Mouse (Mus musculus) T-helper 1 cell (primary cell): ENCODE data around the gene Pou3f3.

Source experiments
- in situ Hi-C: fragments of 300-600 bp; cut with MboI, MseI; formaldehyde crosslinking; loops from one replicate; pipeline ENCODE4 v1.15.1; 2025; ENCODE audit warnings: high pct_unique_total_duplicates

Gene Pou3f3

DNA sequence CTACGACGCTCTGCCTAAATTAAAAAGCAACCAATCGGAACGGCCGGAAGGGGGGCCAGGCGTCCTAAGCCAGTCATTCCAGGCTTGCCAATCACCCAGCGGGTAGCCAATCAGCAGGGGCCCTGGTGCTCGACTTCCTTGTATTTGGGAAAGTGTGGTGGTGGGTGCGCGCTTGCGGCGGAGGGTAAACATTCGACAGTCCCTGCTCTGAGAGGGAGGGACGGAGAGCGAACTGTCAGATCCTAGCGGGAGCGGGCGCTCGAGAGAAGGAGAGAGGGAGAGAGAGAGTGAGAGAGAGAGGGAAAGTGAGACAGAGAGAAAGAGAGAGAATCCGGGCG, at the start of gene Pou3f3:
TSS of gene Pou3f3 (plus strand) at position 191 of the 338 bp plus-strand sequence.
- in situ Hi-C loops: no loop called here

DNA sequence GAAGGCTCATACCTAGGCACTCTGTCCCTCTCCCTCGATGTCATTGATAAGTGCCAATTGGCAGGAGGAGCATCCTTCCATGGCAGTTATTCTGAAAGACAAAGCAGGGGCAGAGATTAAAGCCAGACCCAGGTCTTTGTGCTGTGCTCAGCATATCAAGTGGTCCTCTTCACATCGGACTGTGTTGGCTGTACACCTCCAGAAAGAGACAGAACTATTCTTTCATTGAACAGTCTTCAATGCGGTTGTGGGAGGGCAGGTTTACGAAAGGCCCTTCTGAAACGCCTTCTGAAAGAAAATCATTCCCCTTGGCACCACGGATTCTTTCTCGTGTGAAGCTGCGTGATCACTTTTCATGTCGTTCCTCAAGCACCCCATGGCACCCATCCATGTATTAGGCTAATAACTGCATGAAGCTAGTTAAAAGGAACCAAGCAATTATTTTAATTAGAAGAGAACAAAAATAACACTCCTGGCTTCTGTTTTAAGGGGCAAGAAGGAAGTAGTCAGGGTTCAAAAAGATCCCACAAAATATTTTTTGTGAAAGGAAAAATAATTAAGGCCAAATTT, 47.1 kb upstream of the Pou3f3 start:
- in situ Hi-C loops: no loop called here

DNA sequence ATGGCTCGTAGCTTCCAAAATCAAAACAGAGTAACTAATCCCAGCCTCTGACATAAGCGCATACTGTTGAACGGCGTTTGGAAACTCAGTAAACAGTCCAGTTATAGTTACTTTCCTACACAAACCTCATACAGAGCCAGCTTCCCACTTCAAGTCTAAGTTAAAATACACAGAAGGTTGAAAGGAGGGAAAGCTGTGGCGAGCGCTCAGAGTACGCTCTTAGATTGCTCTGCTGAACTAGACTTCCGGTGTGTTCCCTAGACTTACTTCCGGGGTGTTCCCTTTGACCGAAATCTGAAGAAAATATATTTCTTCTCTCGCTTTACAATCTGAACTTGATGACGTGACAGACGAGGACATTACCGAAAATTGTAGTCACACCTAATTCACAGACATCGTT, 44.1 kb upstream of the Pou3f3 start:
- in situ Hi-C loops: no loop called here

- in situ Hi-C loops: no loop called here
These were observed 28.0 kb upstream of the Pou3f3 start for GRCm38 (mm10) chr1:42667546-42667945.

GRCm38 (mm10) chr1:42680673-42681072, 14.9 kb upstream of the Pou3f3 start:
- in situ Hi-C loops: no loop called here

- in situ Hi-C loops: no loop called here
These were observed 13.8 kb upstream of the Pou3f3 start for GRCm38 (mm10) chr1:42681762-42682161.

- in situ Hi-C loops: no loop called here
These were observed 11.7 kb upstream of the Pou3f3 start for GRCm38 (mm10) chr1:42683861-42684260.

GRCm38 (mm10) chr1:42684345-42684744, 11.2 kb upstream of the Pou3f3 start:
- in situ Hi-C loops: no loop called here

DNA sequence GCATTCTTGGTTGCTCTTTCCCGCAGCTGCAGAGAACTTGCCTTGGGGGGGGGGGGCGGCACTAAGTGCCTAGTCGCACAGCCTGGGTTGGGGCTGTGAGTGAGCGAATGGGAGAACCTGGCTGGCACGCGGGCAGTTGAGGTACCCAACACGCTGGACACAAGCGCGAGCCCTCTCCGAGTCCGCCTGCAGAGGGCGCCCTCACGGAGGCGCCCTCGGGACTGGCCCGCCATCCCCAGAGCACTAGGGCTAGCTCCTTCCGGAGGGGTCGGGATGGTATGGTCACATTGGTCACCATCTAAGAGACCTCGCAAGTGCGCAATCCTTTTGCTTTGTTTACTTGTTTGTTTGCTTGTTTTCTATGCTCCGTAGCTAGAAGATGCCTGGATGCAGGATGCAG, 10.8 kb upstream of the Pou3f3 start:
- in situ Hi-C loops: no loop called here

DNA sequence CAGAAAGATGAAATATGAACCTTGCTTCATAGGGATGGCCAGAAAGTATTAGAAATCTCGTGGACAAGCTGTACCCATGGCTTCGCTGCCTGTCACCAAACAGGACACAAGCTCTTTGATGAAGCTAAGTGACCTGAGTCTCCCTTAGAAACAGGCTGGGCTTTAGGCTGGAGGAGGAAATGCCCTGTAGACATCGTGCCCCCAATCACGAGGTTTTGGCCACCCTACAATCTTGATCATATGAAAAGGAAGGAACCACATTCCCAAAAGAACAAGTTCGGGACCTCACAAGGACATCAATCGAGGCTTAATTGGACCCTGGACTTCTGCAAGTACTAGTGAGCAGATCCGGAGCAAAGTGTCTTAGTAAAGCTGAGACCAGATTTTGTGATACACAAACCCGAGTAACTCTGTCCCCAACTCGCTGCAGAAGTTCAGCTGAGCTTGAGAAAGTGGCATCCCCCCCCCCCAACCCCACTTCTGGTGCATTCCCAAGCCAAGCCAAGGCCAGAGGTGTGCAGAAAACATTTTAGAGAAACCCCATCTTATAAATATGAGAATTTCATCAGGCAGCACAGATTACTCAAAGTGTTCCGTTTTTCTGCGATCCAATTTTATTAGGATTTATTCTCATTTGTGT, 10.1 kb upstream of the Pou3f3 start:
- in situ Hi-C loops: no loop called here

DNA sequence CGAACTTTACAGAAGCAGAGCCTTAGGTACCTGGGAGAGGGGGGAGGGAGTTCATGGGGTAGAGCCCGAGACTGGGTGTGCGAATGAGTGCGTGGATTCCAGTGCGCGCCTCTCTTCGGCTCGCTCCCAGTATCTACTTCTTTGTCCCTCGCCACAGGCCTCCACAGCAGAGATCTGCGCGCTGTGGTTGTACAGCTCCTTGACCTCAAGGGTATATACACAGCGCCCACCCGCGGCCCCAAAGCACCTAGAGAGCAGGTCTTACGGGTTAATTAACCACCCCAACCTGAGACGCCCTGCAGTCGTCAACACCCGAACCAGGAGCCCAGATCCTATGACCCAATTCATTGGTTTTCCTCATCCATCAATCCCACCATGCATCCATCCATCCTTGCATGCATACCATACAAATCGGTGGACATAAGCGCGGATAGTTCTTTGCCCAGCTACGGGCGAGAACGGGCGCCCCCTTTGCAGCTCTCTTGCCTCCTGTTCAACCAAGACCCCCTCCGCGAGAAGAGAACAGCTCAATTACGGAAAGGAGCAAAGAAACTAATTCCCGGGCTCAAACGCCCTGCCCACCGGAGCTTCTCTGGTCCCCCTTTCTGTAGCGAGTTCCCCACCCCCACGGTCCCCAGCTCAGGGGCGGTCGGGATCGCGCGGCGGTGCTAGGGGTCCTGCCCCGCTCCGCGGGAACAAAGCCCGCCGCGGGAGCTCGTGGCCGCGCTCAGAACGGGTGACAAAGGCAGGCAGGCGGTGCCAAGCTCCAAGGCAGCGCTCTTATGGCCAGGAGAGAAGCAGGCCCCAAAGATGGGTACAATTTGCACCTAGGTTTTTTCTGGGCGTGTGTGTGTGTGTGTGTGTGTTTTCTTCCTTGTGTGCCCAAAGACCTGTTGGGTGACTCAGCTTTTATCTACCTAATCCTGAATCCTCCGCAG, 9.1 kb upstream of the Pou3f3 start:
- in situ Hi-C loops: no loop called here

DNA sequence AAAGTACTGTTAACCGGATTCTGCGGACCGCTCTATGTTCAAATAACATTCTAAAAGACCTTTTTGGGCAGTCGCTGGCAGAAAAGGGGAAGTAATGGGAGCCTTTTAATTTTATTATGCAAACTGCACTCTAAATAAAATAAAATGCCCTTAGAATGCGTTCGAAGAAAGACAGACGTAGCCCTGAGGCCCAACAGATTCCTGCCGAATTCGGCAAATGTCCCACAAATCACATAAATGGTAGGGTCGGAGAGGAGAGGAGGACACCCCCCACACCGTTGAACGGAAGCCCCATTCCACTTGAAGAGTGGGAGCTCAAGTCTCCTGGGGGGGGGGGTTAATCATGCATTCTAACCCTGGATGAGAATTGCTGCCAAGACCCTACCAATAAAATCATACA, 8.3 kb upstream of the Pou3f3 start:
- in situ Hi-C loops: no loop called here

GRCm38 (mm10) chr1:42687756-42688540, 7.6 kb upstream of the Pou3f3 start:
- in situ Hi-C loops: no loop called here

GRCm38 (mm10) chr1:42688541-42689125, 6.9 kb upstream of the Pou3f3 start:
- in situ Hi-C loops: no loop called here

GRCm38 (mm10) chr1:42690024-42690575, 5.5 kb upstream of the Pou3f3 start:
- in situ Hi-C loops: no loop called here

GRCm38 (mm10) chr1:42691202-42692170, 4.1 kb upstream of the Pou3f3 start:
- in situ Hi-C loops: no loop called here

- in situ Hi-C loops: no loop called here
These were observed 3.3 kb upstream of the Pou3f3 start for GRCm38 (mm10) chr1:42692221-42692620.

DNA sequence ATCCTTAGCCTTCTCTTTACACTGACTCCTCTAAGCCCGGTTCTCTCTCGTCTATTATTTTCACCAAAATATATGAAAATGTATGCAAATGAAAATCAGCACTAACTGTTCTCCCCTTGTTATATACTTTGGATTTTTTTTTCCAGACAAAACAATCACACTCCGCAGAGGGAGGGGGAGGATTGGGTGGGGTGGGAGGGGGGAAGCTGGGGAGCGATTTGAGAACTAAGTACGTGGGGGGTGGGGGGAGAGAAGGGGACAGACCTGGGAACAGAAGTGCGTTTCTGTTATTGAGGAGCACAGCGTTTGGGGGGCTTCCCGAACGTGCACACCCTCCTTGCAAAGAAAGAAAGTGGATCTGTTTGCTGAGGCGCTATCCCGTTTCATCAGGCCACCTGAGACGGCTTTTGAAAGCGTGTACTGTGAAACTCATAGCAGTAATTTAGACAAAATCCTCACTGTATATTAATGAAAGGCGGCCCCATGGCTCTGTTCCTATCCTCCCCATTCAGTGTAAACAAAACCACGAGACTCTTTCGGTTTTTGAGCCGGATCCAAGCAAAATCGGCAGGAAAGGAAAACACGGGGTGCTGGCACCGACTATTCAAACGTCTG, 2.4 kb upstream of the Pou3f3 start:
- in situ Hi-C loops: no loop called here

GRCm38 (mm10) chr1:42693852-42694251, 1.7 kb upstream of the Pou3f3 start:
- in situ Hi-C loops: no loop called here

DNA sequence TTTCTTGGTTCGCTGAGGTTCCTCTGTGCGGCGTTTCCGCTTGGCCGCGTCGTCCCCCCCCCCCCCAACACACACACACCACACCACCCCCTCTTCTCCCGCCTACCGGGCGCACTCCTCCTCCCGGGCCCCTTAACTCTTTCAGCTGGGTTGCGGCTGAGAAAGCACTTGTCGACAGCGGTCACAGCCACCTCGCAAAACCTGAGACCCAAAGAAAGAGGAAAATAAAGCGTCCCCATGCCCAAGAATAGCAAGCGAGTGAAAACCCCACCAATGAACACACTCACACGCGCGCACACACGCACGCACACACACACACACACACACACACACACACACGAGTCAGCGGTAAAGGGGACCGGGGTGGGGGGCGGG, 1.3 kb upstream of the Pou3f3 start:
- in situ Hi-C loops: no loop called here
